Mouse (Mus musculus) liver, embryonic 11.5 days (tissue): ENCODE measurements at regions not wholly inside any gene's neighbourhood (a gene's known extent, or its start where the extent isn't known, plus 50 kb on each side); places are given as distances from the start of the nearest gene placed in this dataset.

ENCODE experiments used
- ATAC-seq: fragments of 200-750 bp; cut with Nextera tagmentation; replicated peaks from 2 replicates; pipeline ENCODE4 v1.8.0; 2017; ENCODE audit warnings: moderate number of reproducible peaks, mild to moderate bottlenecking, moderate TSS enrichment, moderate library complexity; ENCODE audit not compliant: low FRiP score
- DNase-seq: peaks from one replicate; pipeline ENCODE4 v3.0.0-alpha.2; 2017; ENCODE audit warnings: low spot score
- H3K27ac ChIP-seq: fragments of 300-500 bp; sonication (generic); 2 replicates; pipeline ENCODE4 v1.5.1; 2014; ENCODE audit warnings: mild to moderate bottlenecking, low read depth, low read length, control low read depth
- H3K27me3 ChIP-seq: fragments of 300-500 bp; sonication (generic); replicated peaks from 2 replicates; pipeline ENCODE4 v1.6.1; 2014; ENCODE audit warnings: low read length, mixed read lengths; ENCODE audit not compliant: control insufficient read depth, insufficient read depth
- H3K36me3 ChIP-seq: fragments of 300-500 bp; sonication (generic); 2 replicates; pipeline ENCODE4 v1.6.1; 2014; ENCODE audit warnings: mild to moderate bottlenecking, low read length, moderate library complexity, mixed read lengths; ENCODE audit not compliant: control insufficient read depth, insufficient read depth
- H3K4me1 ChIP-seq: fragments of 300-500 bp; sonication (generic); replicated peaks from 2 replicates; pipeline ENCODE4 v1.6.1; 2014; ENCODE audit warnings: low read length, mixed read lengths; ENCODE audit not compliant: control insufficient read depth, insufficient read depth
- H3K4me2 ChIP-seq: fragments of 300-500 bp; sonication (generic); 2 replicates; pipeline ENCODE4 v1.6.1; 2014; ENCODE audit warnings: mild to moderate bottlenecking, control low read depth, moderate library complexity
- H3K4me3 ChIP-seq: fragments of 300-500 bp; sonication (generic); 2 replicates; pipeline ENCODE4 v1.5.1; 2014; ENCODE audit warnings: low read depth, low read length, control low read depth
- H3K9ac ChIP-seq: fragments of 300-500 bp; sonication (generic); 2 replicates; pipeline ENCODE4 v1.6.1; 2014; ENCODE audit warnings: low read depth, low read length, control low read depth
- H3K9me3 ChIP-seq: fragments of 300-500 bp; sonication (generic); 2 replicates; pipeline ENCODE4 v1.6.1; 2016; ENCODE audit warnings: low read length, inconsistent platforms, mixed read lengths; ENCODE audit not compliant: control insufficient read depth
- WGBS: fragments of 180-500 bp; shearing (Covaris S2); extraction: QIAGEN DNeasy Blood & Tissue Kit; methylation state at CpG from one replicate; pipeline ENCODE4 v1.1.7; 2014; 5-methylcytosine and 5-hydroxymethylcytosine counted together

GRCm38 (mm10) chr3:34772035-34772434 is 121.8 kb downstream of the Sox2 start:
- no peak for ATAC-seq
- Histone ChIP-seq H3K4me3 (no peak overlapping the region), H3K9ac (no peak overlapping the region), H3K27ac (no peak overlapping the region), H3K9me3 (no peaks in the 10 kb centered on the region), H3K36me3 (no peaks in the 10 kb centered on the region), H3K27me3 (no peaks in the 10 kb centered on the region), H3K4me1 (no peaks in the 10 kb centered on the region), H3K4me2 (no peak overlapping the region)
- DNase-seq = no peak
- WGBS = 79% methylated on average over 3 of the region's 3 CpGs

- ATAC-seq (no peak), DNase-seq (no peak)
- 26% methylated on average over 23 of the region's 23 CpGs for WGBS
Observed at GRCm38 (mm10) chr3:34773678-34774425, 123.6 kb downstream of the Sox2 start.

GRCm38 (mm10) chr3:34781770-34782169 is 131.6 kb downstream of the Sox2 start:
- 72% methylated on average over 6 of the region's 6 CpGs for WGBS
- Histone ChIP-seq H3K4me3 (no peak overlapping the region), H3K27me3 (no peaks in the 10 kb centered on the region), H3K27ac (no peak overlapping the region), H3K36me3 (no peaks in the 10 kb centered on the region), H3K9ac (no peak overlapping the region), H3K4me2 (no peak overlapping the region), H3K9me3 (no peaks in the 10 kb centered on the region), H3K4me1 (no peaks in the 10 kb centered on the region)
- DNase-seq (no peak), ATAC-seq (no peak)

More at GRCm38 (mm10) chr3:34773678-34774425, 123.6 kb downstream of the Sox2 start:
- Histone ChIP-seq H3K4me2 (no peak overlapping the region), H3K9ac (no peak overlapping the region), H3K4me1 (no peaks in the 10 kb centered on the region), H3K27ac (no peak overlapping the region), H3K27me3 (no peaks in the 10 kb centered on the region), H3K9me3 (no peaks in the 10 kb centered on the region), H3K4me3 (no peak overlapping the region), H3K36me3 (no peaks in the 10 kb centered on the region)

GRCm38 (mm10) chr3:34783398-34783797 is 133.2 kb downstream of the Sox2 start:
- Histone ChIP-seq H3K27ac (no peak overlapping the region), H3K4me3 (no peak overlapping the region), H3K27me3 (no peaks in the 10 kb centered on the region), H3K9me3 (no peaks in the 10 kb centered on the region), H3K9ac (no peak overlapping the region), H3K4me2 (no peak overlapping the region), H3K36me3 (no peaks in the 10 kb centered on the region), H3K4me1 (no peaks in the 10 kb centered on the region)
- ATAC-seq = no peak
- 75% methylated on average over 1 of the region's 1 CpGs for WGBS
- DNase-seq = no peak

- Histone ChIP-seq H3K4me2 (no peak overlapping the region), H3K4me1 (no peaks in the 10 kb centered on the region), H3K9ac (no peak overlapping the region), H3K27me3 (no peaks in the 10 kb centered on the region), H3K4me3 (no peak overlapping the region), H3K9me3 (no peaks in the 10 kb centered on the region), H3K27ac (no peak overlapping the region), H3K36me3 (no peaks in the 10 kb centered on the region)
- 78% methylated on average over 3 of the region's 3 CpGs for WGBS
- no peak for ATAC-seq
- DNase-seq = no peak
Observed at GRCm38 (mm10) chr3:34787211-34787610, 137.0 kb downstream of the Sox2 start.

GRCm38 (mm10) chr3:34795103-34795983 is 145.1 kb downstream of the Sox2 start:
- H3K4me3 ChIP-seq = peak overlapping the region; percentile 28
- H3K4me2 ChIP-seq = peak overlapping the region; percentile 54
- WGBS = 27% methylated on average over 23 of the region's 23 CpGs
- no peaks in the 10 kb centered on the region for H3K36me3 ChIP-seq
- no peak overlapping the region for H3K9ac ChIP-seq
- no peaks in the 10 kb centered on the region for H3K4me1 ChIP-seq
- no peak overlapping the region for H3K27ac ChIP-seq
- DNase-seq (peak; percentile 53), ATAC-seq (peak; percentile 51; the same call in 1 of the 2 replicates)
- no peaks in the 10 kb centered on the region for H3K9me3 ChIP-seq
- H3K27me3 ChIP-seq = no peaks in the 10 kb centered on the region

- peak overlapping the region; percentile 28 for H3K4me3 ChIP-seq
- WGBS = 18% methylated on average over 5 of the region's 5 CpGs
Observed at GRCm38 (mm10) chr3:34795984-34796266, 145.7 kb downstream of the Sox2 start.

GRCm38 (mm10) chr3:34808833-34809232 is 158.6 kb downstream of the Sox2 start:
- no peak for DNase-seq
- Histone ChIP-seq H3K4me1 (no peaks in the 10 kb centered on the region), H3K36me3 (no peaks in the 10 kb centered on the region), H3K27me3 (peaks cover 7% of the 10 kb centered on the region; the same call in 1 of the 2 replicates), H3K4me3 (no peak overlapping the region), H3K4me2 (no peak overlapping the region), H3K27ac (no peak overlapping the region), H3K9me3 (no peaks in the 10 kb centered on the region), H3K9ac (no peak overlapping the region)
- no peak for ATAC-seq
- WGBS = 13% methylated on average over 6 of the region's 6 CpGs

More at GRCm38 (mm10) chr3:34795984-34796266, 145.7 kb downstream of the Sox2 start:
- no peak for DNase-seq
- Histone ChIP-seq H3K36me3 (no peaks in the 10 kb centered on the region), H3K27ac (no peak overlapping the region), H3K27me3 (no peaks in the 10 kb centered on the region), H3K9ac (no peak overlapping the region), H3K9me3 (no peaks in the 10 kb centered on the region), H3K4me2 (peak overlapping the region; percentile 54), H3K4me1 (no peaks in the 10 kb centered on the region)
- no peak for ATAC-seq
